Comparison of ENCODE assay signal across 13 mouse cellular contexts in the genomic region with DNA sequence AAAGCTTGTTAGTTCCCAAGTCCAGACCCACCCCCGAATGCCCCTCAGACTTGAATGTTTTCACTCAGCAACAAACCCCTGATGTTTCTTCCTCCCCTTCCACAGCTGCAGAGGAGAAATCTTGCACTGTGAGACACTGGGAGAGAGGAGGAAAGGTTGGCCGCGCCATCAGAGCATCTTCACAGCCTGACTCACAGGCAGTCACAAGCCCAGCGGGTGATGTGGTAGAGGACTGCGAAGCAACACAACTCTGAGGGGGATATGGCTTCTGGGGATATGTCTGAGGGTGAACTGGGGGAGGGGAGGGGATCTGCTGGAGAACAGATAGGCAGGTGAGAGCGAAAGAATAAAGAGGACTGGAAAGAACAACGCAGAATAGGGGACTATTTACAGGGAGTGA. TPM values are rescaled to one million over a fixed set of nuclear protein-coding genes. Genes with fewer than 3 reads are reported as not detected.
A peak's percentile ranks its signal among the peaks of the same experiment; 100 is the strongest.
DNase-seq lines count a peak whose midpoint lies in the region; ATAC-seq and TF ChIP-seq lines count a peak whose summit lies in the region.
"Had no signal": no experiment of that assay in that cellular context is flagged by ENCODE, and none has a peak within 500 bp of the region (broad histone marks: within the 10 kb centered on the region; RNA-seq: fewer than 3 reads in every experiment).

No protein-coding gene starts in this region.

- H3K36me3 ChIP-seq in megakaryocyte, embryonic 14.5 days (replicated peaks; ENCODE audit: low read length): no peaks in the 10 kb centered on the region
- H3K36me3 ChIP-seq in forebrain, embryonic 12.5 days (replicated peaks): no peaks in the 10 kb centered on the region
- no peaks in the 10 kb centered on the region for H3K36me3 ChIP-seq in intestine, postnatal 0 days (ENCODE audit: control insufficient read depth, insufficient read depth)
- no peaks in the 10 kb centered on the region for H3K36me3 ChIP-seq in neural tube, embryonic 13.5 days

- H3K27ac ChIP-seq in forebrain, embryonic 12.5 days: 0 out of 2 replicates have a peak overlapping the region, but pooled peaks have one; percentile 2
- no peak overlapping the region for H3K27ac ChIP-seq in intestine, postnatal 0 days (ENCODE audit: low read depth, low read length)
- H3K27ac ChIP-seq in neural tube, embryonic 13.5 days (replicated peaks): peak overlapping the region; percentile 29; the same call in 1 of the 2 replicates

- peaks cover 45% of the 10 kb centered on the region for H3K27me3 ChIP-seq in megakaryocyte, embryonic 14.5 days (replicated peaks)
- peaks cover 6% of the 10 kb centered on the region; the same call in 1 of the 2 replicates for H3K27me3 ChIP-seq in forebrain, embryonic 12.5 days
- no peaks in the 10 kb centered on the region; the same call in 1 of the 2 replicates for H3K27me3 ChIP-seq in intestine, postnatal 0 days (replicated peaks; ENCODE audit: control insufficient read depth, insufficient read depth, low read length)
- H3K27me3 ChIP-seq in neural tube, embryonic 13.5 days: no peaks in the 10 kb centered on the region

- H3K9me3 ChIP-seq in megakaryocyte, embryonic 14.5 days: no peaks in the 10 kb centered on the region
- no peaks in the 10 kb centered on the region for H3K9me3 ChIP-seq in forebrain, embryonic 12.5 days
- H3K9me3 ChIP-seq in intestine, postnatal 0 days (ENCODE audit: control insufficient read depth): no peaks in the 10 kb centered on the region
- H3K9me3 ChIP-seq in neural tube, embryonic 13.5 days: no peaks in the 10 kb centered on the region

- no peak for TF ChIP-seq CTCF in intestine, postnatal 0 days (IDR thresholded peaks at IDR 0.05; ENCODE audit: low read depth)

- no peak for DNase-seq in kidney, adult 11 months
- DNase-seq in thymus, adult 18-20 months: no peak
- DNase-seq: cerebellum, adult 8-10 months had no signal

- H3K4me2 ChIP-seq in forebrain, embryonic 12.5 days: peak overlapping the region; percentile 90
- 0 out of 2 replicates have a peak overlapping the region, but pooled peaks have one; percentile 99 for H3K4me2 ChIP-seq in intestine, postnatal 0 days (replicated peaks; ENCODE audit: low read depth)
- H3K4me2 ChIP-seq in neural tube, embryonic 13.5 days: peak overlapping the region; percentile 93

- H3K9ac ChIP-seq in forebrain, embryonic 12.5 days: peak overlapping the region; percentile 68; the same call in 1 of the 2 replicates
- H3K9ac ChIP-seq in intestine, postnatal 0 days (ENCODE audit: low read depth, low read length): no peak overlapping the region
- peak overlapping the region; percentile 84 for H3K9ac ChIP-seq in neural tube, embryonic 13.5 days

- peaks cover 31% of the 10 kb centered on the region for H3K4me1 ChIP-seq in megakaryocyte, embryonic 14.5 days
- peaks cover 24% of the 10 kb centered on the region for H3K4me1 ChIP-seq in forebrain, embryonic 12.5 days
- no peaks in the 10 kb centered on the region for H3K4me1 ChIP-seq in intestine, postnatal 0 days (replicated peaks; ENCODE audit: control insufficient read depth, insufficient read depth, low read length)
- peaks cover 29% of the 10 kb centered on the region for H3K4me1 ChIP-seq in neural tube, embryonic 13.5 days (replicated peaks)

- ATAC-seq in megakaryocyte, adult 5-6 weeks (ENCODE audit: poor library complexity, severe bottlenecking): no peak
- ATAC-seq in forebrain, embryonic 12.5 days (ENCODE audit: low FRiP score): no peak
- ATAC-seq in intestine, postnatal 0 days: no peak
- ATAC-seq in neural tube, embryonic 13.5 days (ENCODE audit: low read depth): no peak
- ATAC-seq in inflammation-experienced regulatory T-cells, adult 6 months: no peak

- peak overlapping the region; percentile 40 for H3K4me3 ChIP-seq in megakaryocyte, embryonic 14.5 days (replicated peaks)
- H3K4me3 ChIP-seq in forebrain, embryonic 12.5 days (replicated peaks): peak overlapping the region; percentile 73
- no peak overlapping the region for H3K4me3 ChIP-seq in intestine, postnatal 0 days (ENCODE audit: low read depth, low read length)
- H3K4me3 ChIP-seq in neural tube, embryonic 13.5 days: peak overlapping the region; percentile 84

- 24% methylated on average over 7 of the region's 7 CpGs for WGBS in forebrain, embryonic 12.5 days
- 24% methylated on average over 7 of the region's 7 CpGs for WGBS in intestine, postnatal 0 days
- WGBS in neural tube, embryonic 13.5 days: 21% methylated on average over 7 of the region's 7 CpGs

RNA-seq across cellular contexts. Expression of gene Hcn3, which starts 1.3 kb away (rescaled TPM):
- 0.36 and 0.68 TPM in 2 replicates for polyA plus RNA-seq in megakaryocyte, embryonic 14.5 days (2012; ENCODE audit: insufficient read depth, low replicate concordance)
- total RNA-seq in megakaryocyte, adult 5-6 weeks (2015): not detected in 2 replicates
- total RNA-seq in megakaryocyte, adult 5-6 weeks (2017): not detected in 2 replicates
- 11.2 and 15.1 TPM in 2 replicates for polyA plus RNA-seq in forebrain, embryonic 12.5 days (2016; fragmentation: Nextera tagmentation; extraction: Ambion mirVana)
- 1.1 TPM in 2 replicates for polyA plus RNA-seq in intestine, postnatal 0 days (2015; fragmentation: Nextera tagmentation; extraction: Ambion mirVana)
- polyA plus RNA-seq in neural tube, embryonic 13.5 days (2015; fragmentation: Nextera tagmentation; extraction: Ambion mirVana): 34.6 and 35.6 TPM in 2 replicates
- polyA plus RNA-seq in inflammation-experienced regulatory T-cells, adult 6 months (2017; shearing (Covaris generic)): 1 to 10 TPM in 2 of 3 experiments, not detected in 1; 1.3 TPM

RNA-seq across cellular contexts. Expression of gene Clk2, which starts 5.9 kb away (rescaled TPM):
- 12.9 and 13.3 TPM in 2 replicates for polyA plus RNA-seq in megakaryocyte, embryonic 14.5 days (2012; ENCODE audit: insufficient read depth, low replicate concordance)
- 38.1 and 38.4 TPM in 2 replicates for total RNA-seq in megakaryocyte, adult 5-6 weeks (2015)
- 47.1 and 48.5 TPM in 2 replicates for total RNA-seq in megakaryocyte, adult 5-6 weeks (2017)
- polyA plus RNA-seq in forebrain, embryonic 12.5 days (2016; fragmentation: Nextera tagmentation; extraction: Ambion mirVana): 41.1 and 42.5 TPM in 2 replicates
- polyA plus RNA-seq in intestine, postnatal 0 days (2015; fragmentation: Nextera tagmentation; extraction: Ambion mirVana): 8.5 and 8.6 TPM in 2 replicates
- 27.5 and 30.6 TPM in 2 replicates for polyA plus RNA-seq in neural tube, embryonic 13.5 days (2015; fragmentation: Nextera tagmentation; extraction: Ambion mirVana)
- 10 to 100 TPM; 12.5 to 29.0 (median 24.7) TPM for polyA plus RNA-seq in inflammation-experienced regulatory T-cells, adult 6 months (2017; shearing (Covaris generic))

RNA-seq across cellular contexts. Expression of gene Scamp3, which starts 18.6 kb away (rescaled TPM):
- 180 and 256 TPM in 2 replicates for polyA plus RNA-seq in megakaryocyte, embryonic 14.5 days (2012; ENCODE audit: insufficient read depth, low replicate concordance)
- 43.0 and 52.9 TPM in 2 replicates for total RNA-seq in megakaryocyte, adult 5-6 weeks (2015)
- total RNA-seq in megakaryocyte, adult 5-6 weeks (2017): 17.9 and 18.1 TPM in 2 replicates
- polyA plus RNA-seq in forebrain, embryonic 12.5 days (2016; fragmentation: Nextera tagmentation; extraction: Ambion mirVana): 89.7 and 94.4 TPM in 2 replicates
- 80.5 and 86.3 TPM in 2 replicates for polyA plus RNA-seq in intestine, postnatal 0 days (2015; fragmentation: Nextera tagmentation; extraction: Ambion mirVana)
- 129 and 135 TPM in 2 replicates for polyA plus RNA-seq in neural tube, embryonic 13.5 days (2015; fragmentation: Nextera tagmentation; extraction: Ambion mirVana)
- polyA plus RNA-seq in inflammation-experienced regulatory T-cells, adult 6 months (2017; shearing (Covaris generic)): 100 to 1,000 TPM; 168 to 216 (median 185) TPM

RNA-seq across cellular contexts. Expression of gene Pklr, which starts 22.7 kb away (rescaled TPM):
- polyA plus RNA-seq in megakaryocyte, embryonic 14.5 days (2012; ENCODE audit: insufficient read depth, low replicate concordance): 0.26 TPM in 1 of 2 replicates, not detected in the other
- total RNA-seq in megakaryocyte, adult 5-6 weeks (2015): 1.2 and 4.0 TPM in 2 replicates
- 1.4 and 8.0 TPM in 2 replicates for total RNA-seq in megakaryocyte, adult 5-6 weeks (2017)
- polyA plus RNA-seq in forebrain, embryonic 12.5 days (2016; fragmentation: Nextera tagmentation; extraction: Ambion mirVana): 0.09 and 0.22 TPM in 2 replicates
- 91.8 and 103 TPM in 2 replicates for polyA plus RNA-seq in intestine, postnatal 0 days (2015; fragmentation: Nextera tagmentation; extraction: Ambion mirVana)
- polyA plus RNA-seq in neural tube, embryonic 13.5 days (2015; fragmentation: Nextera tagmentation; extraction: Ambion mirVana): 0.14 and 0.46 TPM in 2 replicates
- not detected for polyA plus RNA-seq in inflammation-experienced regulatory T-cells, adult 6 months (2017; shearing (Covaris generic))
- total RNA-seq: adrenal gland, adult 18-20 months; heart, adult 18-20 months; left cerebral cortex, adult 8-10 months had no signal
- polyA plus RNA-seq: urinary bladder, adult 2 months had no signal

RNA-seq across cellular contexts. Expression of gene Fam189b, which starts 24.3 kb away (rescaled TPM):
- 23.3 and 39.8 TPM in 2 replicates for polyA plus RNA-seq in megakaryocyte, embryonic 14.5 days (2012; ENCODE audit: insufficient read depth, low replicate concordance)
- 11.2 and 13.5 TPM in 2 replicates for total RNA-seq in megakaryocyte, adult 5-6 weeks (2015)
- total RNA-seq in megakaryocyte, adult 5-6 weeks (2017): 3.3 and 5.6 TPM in 2 replicates
- 25.6 and 26.3 TPM in 2 replicates for polyA plus RNA-seq in forebrain, embryonic 12.5 days (2016; fragmentation: Nextera tagmentation; extraction: Ambion mirVana)
- polyA plus RNA-seq in intestine, postnatal 0 days (2015; fragmentation: Nextera tagmentation; extraction: Ambion mirVana): 4.9 and 5.9 TPM in 2 replicates
- polyA plus RNA-seq in neural tube, embryonic 13.5 days (2015; fragmentation: Nextera tagmentation; extraction: Ambion mirVana): 38.9 and 49.9 TPM in 2 replicates
- 100 to 1,000 TPM; 132 to 223 (median 213) TPM for polyA plus RNA-seq in inflammation-experienced regulatory T-cells, adult 6 months (2017; shearing (Covaris generic))
